Mouse (Mus musculus): ENCODE measurements around the gene Tfrc.

DNA sequence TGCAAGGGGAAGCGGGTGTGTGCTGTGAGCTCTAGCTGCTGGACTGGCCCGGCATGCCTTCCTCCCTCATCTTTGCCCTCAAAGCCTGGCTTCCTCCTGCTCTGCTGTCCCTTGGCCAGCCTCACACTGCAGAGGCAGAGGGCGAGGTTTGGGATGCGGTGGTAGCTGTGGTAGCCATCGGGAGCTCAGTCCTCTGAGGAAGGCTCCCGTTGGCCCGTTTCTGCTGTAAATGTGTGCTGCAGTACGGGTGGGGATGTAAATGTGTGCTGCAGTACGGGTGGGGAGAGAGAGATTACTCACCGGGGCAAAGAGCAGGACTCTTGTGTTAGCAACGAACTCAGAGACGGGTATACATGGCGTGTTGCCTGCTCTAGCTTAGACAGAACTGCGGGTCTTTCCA is 70.1 kb downstream of the Tfrc start:
- TF ChIP-seq POLR2A (IDR thresholded peaks at IDR 0.05; ENCODE audit: low read depth, low read length) = no peak
- no peak for TF ChIP-seq CTCF (IDR thresholded peaks at IDR 0.05; ENCODE audit: borderline replicate concordance, insufficient read depth, low read length)
